Mouse (Mus musculus) fibroblast of lung, adult 2 months (primary cell): ENCODE measurements around the gene Pank3.
"Not testable (repeated sequence)": the region's sequence is repeated elsewhere in the genome, so short reads cannot be mapped to it uniquely, and the experiment has no call there.

Experiments used
- DNase-seq: peaks from one replicate; pipeline ENCODE4 v3.0.0-alpha.2; 2011; ENCODE audit warnings: low read depth

The Pank3 gene

DNA sequence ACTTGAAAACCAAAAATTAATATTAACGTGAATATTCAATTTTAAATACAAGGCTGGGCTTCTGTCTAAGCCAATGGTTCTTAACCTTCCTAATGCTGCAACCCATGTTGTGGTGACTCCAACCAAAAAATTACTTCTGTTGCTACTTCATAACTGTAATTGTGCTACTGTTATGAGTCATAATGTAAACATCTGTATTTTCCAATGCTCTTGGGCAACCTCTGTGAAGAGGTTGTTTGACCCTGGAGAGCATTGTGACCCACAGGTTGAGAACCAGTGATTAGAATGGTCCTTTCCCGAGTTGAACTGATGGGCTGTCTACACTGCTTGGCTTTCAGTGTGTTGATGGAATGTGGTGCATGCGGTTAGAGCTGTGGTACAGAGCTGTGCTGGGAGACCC, 7.2 kb downstream of the Pank3 start:
- DNase-seq = no peak

GRCm38 (mm10) chr11:35780336-35780735, 11.1 kb downstream of the Pank3 start:
- no peak for DNase-seq

DNA sequence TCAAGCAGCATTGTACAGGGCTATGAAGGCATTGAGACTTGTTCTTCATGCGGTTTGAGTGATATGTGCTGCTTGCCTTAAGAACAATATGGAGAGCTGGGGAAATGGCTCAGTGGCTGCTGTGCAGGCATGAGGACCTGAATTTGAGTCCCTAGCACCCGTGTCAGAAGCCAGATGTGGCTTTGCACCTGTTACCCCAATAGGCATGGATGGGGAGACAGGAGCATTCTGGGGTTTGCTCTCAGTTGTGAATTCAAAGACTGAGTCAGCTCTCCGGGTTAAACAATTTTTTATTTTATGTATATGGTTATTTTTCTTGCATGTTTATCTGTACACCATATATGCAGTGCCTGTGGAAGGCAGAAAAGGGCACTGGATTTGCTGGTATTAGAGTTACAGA, 13.2 kb downstream of the Pank3 start:
- no peak for DNase-seq

GRCm38 (mm10) chr11:35783038-35783437, 13.8 kb downstream of the Pank3 start:
- DNase-seq = no peak

DNA sequence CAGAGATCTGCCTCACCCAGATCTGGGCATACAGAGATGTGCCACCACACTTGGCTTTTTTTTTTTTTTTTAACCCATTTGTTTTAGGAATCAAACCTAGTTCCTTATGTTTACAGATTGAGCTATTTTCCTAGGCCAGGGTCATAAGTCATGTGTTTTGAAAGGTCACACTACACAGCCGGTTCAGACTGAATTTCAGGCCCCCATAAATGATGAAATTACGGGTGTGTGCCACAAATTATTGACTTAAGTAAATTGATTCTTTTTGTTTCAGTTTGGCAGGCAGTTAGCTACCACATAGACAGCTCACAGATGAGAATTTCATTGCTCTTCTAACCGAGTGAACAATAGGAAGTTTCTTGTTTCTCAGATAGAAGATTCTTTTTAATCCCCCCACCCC, 14.7 kb downstream of the Pank3 start:
- DNase-seq = no peak

DNA sequence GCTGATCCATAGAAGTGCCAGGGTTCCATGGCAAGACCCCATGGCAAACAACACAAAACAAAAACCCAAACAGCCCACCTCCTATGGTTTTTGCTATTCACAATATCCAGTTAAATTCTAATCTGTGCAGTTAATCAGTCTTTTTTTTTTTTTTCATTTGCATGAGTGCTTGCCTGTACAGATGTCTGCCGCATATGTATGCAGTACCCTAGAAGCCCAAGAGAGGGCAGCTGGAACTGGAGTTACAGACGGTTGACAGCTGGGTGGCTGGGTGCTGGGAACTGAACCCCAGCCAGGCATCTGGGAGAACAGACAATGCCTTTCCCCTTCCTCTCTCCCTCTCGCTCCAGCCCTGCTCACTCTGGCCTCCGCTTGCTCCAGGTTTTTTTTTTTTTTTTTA, 15.3 kb downstream of the Pank3 start:
- no peak for DNase-seq

- DNase-seq = no peak
These were observed 19.2 kb downstream of the Pank3 start for GRCm38 (mm10) chr11:35788443-35788842.

GRCm38 (mm10) chr11:35792800-35793199, 23.5 kb downstream of the Pank3 start:
- not testable (repeated sequence) for DNase-seq

GRCm38 (mm10) chr11:35797751-35798494, 28.6 kb downstream of the Pank3 start:
- DNase-seq = no peak

DNA sequence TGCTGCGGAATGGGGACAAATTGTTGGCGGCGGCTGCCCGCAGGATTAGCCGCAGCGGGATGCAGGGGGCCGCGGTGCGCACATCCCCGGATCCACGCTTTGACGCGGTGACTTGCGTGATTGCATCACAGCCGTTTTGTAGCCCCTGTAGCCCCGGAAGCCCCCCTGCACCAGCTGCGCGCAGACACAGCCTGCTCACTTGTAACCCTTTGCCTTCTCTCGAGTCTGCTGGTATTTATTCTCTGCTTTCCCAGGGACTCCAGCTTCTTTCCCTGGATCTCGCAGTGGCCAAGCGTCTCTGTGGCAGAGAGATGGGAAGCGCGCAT, 29.2 kb downstream of the Pank3 start:
- DNase-seq = no peak

DNA sequence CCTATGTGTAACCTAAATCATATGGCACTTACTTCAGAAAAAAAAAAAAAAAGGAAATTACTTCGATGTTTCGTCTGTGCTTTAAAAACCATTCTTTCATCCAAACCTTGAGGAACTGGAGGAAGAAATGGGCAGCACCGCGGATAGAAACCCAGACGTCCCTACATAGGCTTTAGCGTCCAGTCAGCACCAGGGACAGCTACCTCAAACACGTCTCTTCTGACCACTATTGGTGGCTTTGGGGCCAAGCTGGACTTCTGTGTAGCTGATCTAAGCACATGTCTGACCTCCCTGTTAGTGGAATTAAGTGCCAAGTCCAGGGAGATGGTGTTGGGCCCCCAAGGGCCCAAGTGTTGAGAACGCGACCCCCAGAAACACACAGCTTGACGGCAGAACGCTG, 29.6 kb downstream of the Pank3 start, which contains the start of gene Fbll1:
Gene Fbll1, minus strand, starts transcription at position 11 of the 400 bp plus-strand sequence.
- DNase-seq = peak; percentile 19

- DNase-seq = no peak
These were observed 32.0 kb downstream of the Pank3 start for GRCm38 (mm10) chr11:35801332-35801731.

DNA sequence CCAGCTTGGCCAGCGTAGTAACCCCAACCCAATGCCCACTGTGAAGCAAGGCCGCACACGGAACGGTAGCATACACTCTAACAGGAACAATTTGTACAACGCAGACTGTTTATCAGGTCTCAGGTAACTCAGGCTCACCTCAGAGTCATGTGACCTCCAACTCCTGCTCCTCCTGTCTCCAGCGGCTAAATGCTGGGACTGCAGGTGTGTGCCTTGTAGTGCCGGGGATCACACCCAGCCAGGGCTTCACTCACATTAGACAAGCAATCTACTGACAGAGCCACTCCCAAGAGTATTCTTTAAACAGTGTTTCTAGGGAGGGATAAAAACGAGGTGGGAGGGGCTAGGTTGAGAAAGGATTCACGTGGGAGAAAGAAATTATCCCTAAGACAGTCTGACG, 42.2 kb downstream of the Pank3 start:
- no peak for DNase-seq

GRCm38 (mm10) chr11:35816316-35816715, 47.0 kb downstream of the Pank3 start:
- DNase-seq = no peak

DNA sequence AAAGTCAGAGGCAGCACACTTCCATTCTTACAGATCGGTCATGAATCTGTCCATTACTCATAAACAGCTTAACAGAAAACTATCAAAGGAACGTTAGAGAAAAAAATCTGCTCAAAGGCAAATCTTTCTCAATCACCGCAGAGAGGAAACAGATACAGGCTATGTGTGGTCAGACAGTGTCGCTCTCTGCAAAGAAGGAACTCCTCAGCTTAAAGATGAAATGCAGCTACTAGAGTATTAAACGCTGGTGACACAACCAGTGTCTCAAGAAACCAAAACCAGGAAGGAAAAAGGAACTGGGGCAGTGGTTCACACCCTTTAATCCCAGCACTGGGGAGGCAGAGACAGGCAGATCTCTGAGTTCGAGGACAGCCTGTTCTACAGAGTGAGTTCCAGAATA, 58.4 kb downstream of the Pank3 start:
- DNase-seq = no peak

GRCm38 (mm10) chr11:35832139-35832538, 62.9 kb downstream of the Pank3 start:
- DNase-seq = no peak

DNA sequence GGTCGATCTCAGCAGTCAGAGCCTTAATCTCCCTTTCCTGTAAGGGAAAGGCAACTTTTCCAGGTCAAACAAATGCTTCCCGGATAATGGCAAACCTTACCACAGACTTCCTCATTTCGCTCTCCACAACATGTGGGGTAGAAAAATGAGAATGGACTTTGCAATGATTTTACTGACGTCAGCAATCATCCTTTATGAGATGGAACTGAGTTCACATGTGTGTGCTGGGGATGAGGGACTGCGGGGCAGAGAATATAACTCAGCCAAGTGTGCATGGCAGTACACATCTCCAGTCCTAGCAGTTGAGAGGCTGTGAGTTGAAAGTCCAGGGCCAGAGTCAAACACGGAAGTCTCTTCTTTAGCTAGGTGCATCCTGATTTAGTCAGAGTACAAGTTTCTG, 64.0 kb downstream of the Pank3 start:
- DNase-seq = no peak

- peak; percentile 72 for DNase-seq
These were observed 64.9 kb downstream of the Pank3 start, which contains the start of gene Rars for GRCm38 (mm10) chr11:35834022-35834760. Rars (minus strand) TSS chr11:35834506.

- no peak for DNase-seq
These were observed 68.2 kb downstream of the Pank3 start for GRCm38 (mm10) chr11:35837156-35838126.

DNA sequence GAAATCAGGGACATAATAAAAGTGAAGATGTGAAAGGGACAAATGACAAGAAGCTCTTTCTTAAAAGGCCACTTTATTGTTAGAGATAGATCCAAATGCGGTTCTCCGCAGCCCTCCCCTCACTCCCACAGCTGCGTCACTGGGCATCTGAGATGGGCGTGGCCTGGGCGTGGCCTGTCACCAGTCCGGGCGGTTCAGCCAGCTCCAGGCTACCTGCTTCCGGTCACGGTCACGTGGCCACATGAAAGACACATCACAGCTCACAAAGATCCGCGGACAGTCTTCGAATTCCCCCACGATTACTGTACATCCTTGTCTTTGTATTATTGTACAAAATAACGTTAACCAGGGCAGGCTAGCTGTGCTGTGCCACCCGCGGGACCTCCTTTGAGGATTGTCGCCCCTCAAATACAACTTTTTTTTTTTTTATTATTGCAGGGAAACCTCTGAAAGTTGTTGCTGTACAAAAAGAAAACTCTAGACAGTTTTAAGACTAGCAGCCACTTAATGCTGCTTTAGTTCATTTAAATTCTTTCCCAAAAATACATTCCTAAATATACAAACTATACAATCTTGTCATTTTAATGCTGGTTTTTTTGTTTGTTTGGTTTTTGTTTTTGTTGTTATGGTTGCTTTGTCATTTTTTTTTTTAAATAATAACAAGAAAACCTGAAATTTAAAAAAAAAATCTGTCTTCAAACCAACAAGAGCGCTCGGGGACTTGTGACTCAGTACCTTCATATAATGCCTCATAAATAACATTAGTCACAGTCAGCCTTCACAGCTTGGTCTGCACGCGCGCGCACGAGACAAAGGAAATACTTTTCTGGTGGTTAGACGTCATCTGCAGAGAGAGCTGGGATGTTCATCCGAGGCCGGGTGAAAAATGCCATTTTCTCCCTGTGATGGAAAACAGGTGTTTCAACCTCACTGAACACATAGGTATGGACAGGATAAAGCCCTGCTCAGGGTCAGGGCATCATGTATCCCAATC, 69.4 kb downstream of the Pank3 start:
- peak; percentile 67 for DNase-seq

DNA sequence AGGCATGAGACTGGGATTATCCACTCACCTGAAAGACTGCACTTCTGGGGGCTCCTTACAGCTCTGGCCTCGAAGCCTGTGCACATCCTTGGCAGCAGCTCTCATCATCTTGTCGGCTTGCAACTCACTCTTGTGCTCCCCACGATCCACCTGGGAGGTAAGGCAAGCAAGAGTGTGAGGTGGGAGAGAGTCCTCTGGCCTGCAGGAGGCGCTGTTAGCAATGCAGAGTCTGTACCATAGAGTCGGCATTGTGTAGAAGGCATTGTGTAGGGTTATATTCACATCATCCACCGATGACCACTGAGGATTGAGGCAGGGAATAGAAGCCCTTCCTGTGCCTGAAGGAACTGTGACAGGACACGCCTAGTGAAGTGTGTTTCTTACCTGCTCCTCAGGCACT, 71.0 kb downstream of the Pank3 start:
- DNase-seq = no peak
